Mouse (Mus musculus) heart, adult 11 months (tissue): ENCODE results near the gene Tmcc3.
"Not testable (repeated sequence)": the region's sequence is repeated elsewhere in the genome, so short reads cannot be mapped to it uniquely, and the experiment has no call there.

Experiments
- DNase-seq: peaks from one replicate; pipeline ENCODE4 v3.0.0; 2022

Tmcc3 gene

GRCm38 (mm10) chr10:94520306-94521106 is 208.8 kb downstream of the Tmcc3 start:
- peak; percentile 92 for DNase-seq

GRCm38 (mm10) chr10:94521107-94521401 is 209.3 kb downstream of the Tmcc3 start:
- DNase-seq: no peak

- peak; percentile 92 for DNase-seq
Measured at GRCm38 (mm10) chr10:94521776-94522175, 210.0 kb downstream of the Tmcc3 start.

- DNase-seq: no peak
Measured at GRCm38 (mm10) chr10:94523297-94523696, 211.5 kb downstream of the Tmcc3 start.

- peak; percentile 97 for DNase-seq
Measured at GRCm38 (mm10) chr10:94523711-94524156, 212.0 kb downstream of the Tmcc3 start.

GRCm38 (mm10) chr10:94524966-94525365 is 213.2 kb downstream of the Tmcc3 start:
- peak; percentile 92 for DNase-seq

GRCm38 (mm10) chr10:94525784-94526183 is 214.0 kb downstream of the Tmcc3 start:
- DNase-seq: no peak

- DNase-seq: peak; percentile 73
Measured at GRCm38 (mm10) chr10:94526834-94527233, 215.1 kb downstream of the Tmcc3 start.

- no peak for DNase-seq
Measured at GRCm38 (mm10) chr10:94527248-94527647, 215.5 kb downstream of the Tmcc3 start.

- no peak for DNase-seq
Measured at GRCm38 (mm10) chr10:94530079-94530478, 218.3 kb downstream of the Tmcc3 start.

- no peak for DNase-seq
Measured at GRCm38 (mm10) chr10:94531482-94531881, 219.7 kb downstream of the Tmcc3 start.

GRCm38 (mm10) chr10:94533081-94533724 is 221.5 kb downstream of the Tmcc3 start:
- no peak for DNase-seq

GRCm38 (mm10) chr10:94538623-94539022 is 226.9 kb downstream of the Tmcc3 start:
- DNase-seq: not testable (repeated sequence)

- peak; percentile 96 for DNase-seq
Measured at GRCm38 (mm10) chr10:94540241-94540640, 228.5 kb downstream of the Tmcc3 start.

GRCm38 (mm10) chr10:94543956-94544355 is 232.2 kb downstream of the Tmcc3 start:
- DNase-seq: no peak

- DNase-seq: no peak
Measured at GRCm38 (mm10) chr10:94544803-94545202, 233.1 kb downstream of the Tmcc3 start.

GRCm38 (mm10) chr10:94545259-94546019 is 233.7 kb downstream of the Tmcc3 start:
- DNase-seq: peak; percentile 97

GRCm38 (mm10) chr10:94546617-94547016 is 234.9 kb downstream of the Tmcc3 start:
- DNase-seq: no peak

- peak; percentile 95 for DNase-seq
Measured at GRCm38 (mm10) chr10:94549511-94550232, 237.9 kb downstream of the Tmcc3 start.

- peak; percentile 91 for DNase-seq
Measured at GRCm38 (mm10) chr10:94550649-94551048, 238.9 kb downstream of the Tmcc3 start.

- DNase-seq: no peak
Measured at GRCm38 (mm10) chr10:94551065-94551464, 239.3 kb downstream of the Tmcc3 start.

GRCm38 (mm10) chr10:94551511-94551910 is 239.8 kb downstream of the Tmcc3 start:
- no peak for DNase-seq
